14 mouse cellular contexts compared by ENCODE assay signal in genomic region chr17:15807295-15807984, GRCm38 (mm10). TPM values are rescaled to one million over a fixed set of nuclear protein-coding genes. Genes with fewer than 3 reads are reported as not detected.
DNase-seq lines count a peak whose midpoint lies in the region; ATAC-seq and TF ChIP-seq lines count a peak whose summit lies in the region.
"Had no signal": no experiment of that assay in that cellular context is flagged by ENCODE, and none has a peak within 500 bp of the region (broad histone marks: within the 10 kb centered on the region; RNA-seq: fewer than 3 reads in every experiment).

No protein-coding gene starts in this region.

- H3K9me3 ChIP-seq in hindbrain, embryonic 16.5 days (ENCODE audit: control insufficient read depth, low read length) = no peaks in the 10 kb centered on the region
- H3K9me3 ChIP-seq in hindbrain, embryonic 10.5 days = peaks cover 2% of the 10 kb centered on the region; the same call in 1 of the 2 replicates
- H3K9me3 ChIP-seq in midbrain, postnatal 0 days (ENCODE audit: low read length) = no peaks in the 10 kb centered on the region
- H3K9me3 ChIP-seq: heart, embryonic 15.5 days; kidney, embryonic 15.5 days had no signal

- WGBS in hindbrain, embryonic 16.5 days = 83% methylated on average over 23 of the region's 23 CpGs
- 88% methylated on average over 23 of the region's 23 CpGs for WGBS in hindbrain, embryonic 10.5 days
- 80% methylated on average over 23 of the region's 23 CpGs for WGBS in midbrain, postnatal 0 days

- intact Hi-C loops in gastrocnemius, postnatal 14 days (cut with DNase I; ENCODE audit: low total_unique reads) = no loop called here

- H3K36me3 ChIP-seq in hindbrain, embryonic 16.5 days (ENCODE audit: control insufficient read depth, insufficient read depth, low read length) = peaks cover 5% of the 10 kb centered on the region
- peaks cover 42% of the 10 kb centered on the region for H3K36me3 ChIP-seq in hindbrain, embryonic 10.5 days
- peaks cover 12% of the 10 kb centered on the region; the same call in 1 of the 2 replicates for H3K36me3 ChIP-seq in midbrain, postnatal 0 days (ENCODE audit: insufficient read depth, low read length)

- no peak overlapping the region for H3K27ac ChIP-seq in hindbrain, embryonic 16.5 days (ENCODE audit: low read depth, low read length)
- no peak overlapping the region for H3K27ac ChIP-seq in hindbrain, embryonic 10.5 days
- no peak overlapping the region for H3K27ac ChIP-seq in midbrain, postnatal 0 days (ENCODE audit: low read depth, low read length)

- peaks cover 38% of the 10 kb centered on the region for H3K4me1 ChIP-seq in hindbrain, embryonic 16.5 days (ENCODE audit: control insufficient read depth, insufficient read depth, low read depth, low read length)
- H3K4me1 ChIP-seq in hindbrain, embryonic 10.5 days (replicated peaks) = peaks cover 43% of the 10 kb centered on the region
- peaks cover 10% of the 10 kb centered on the region; the same call in 1 of the 2 replicates for H3K4me1 ChIP-seq in midbrain, postnatal 0 days (ENCODE audit: insufficient read depth, low read length)

- no peak overlapping the region for H3K4me3 ChIP-seq in hindbrain, embryonic 16.5 days (ENCODE audit: low read length)
- no peak overlapping the region for H3K4me3 ChIP-seq in hindbrain, embryonic 10.5 days
- no peak overlapping the region for H3K4me3 ChIP-seq in midbrain, postnatal 0 days (ENCODE audit: low read depth, low read length)
- H3K4me3 ChIP-seq: heart, embryonic 15.5 days; kidney, embryonic 15.5 days had no signal

- H3K9ac ChIP-seq in hindbrain, embryonic 16.5 days (ENCODE audit: low read depth, low read length) = no peak overlapping the region
- no peak overlapping the region for H3K9ac ChIP-seq in midbrain, postnatal 0 days (replicated peaks; ENCODE audit: low read length, poor library complexity, severe bottlenecking)
- H3K9ac ChIP-seq: heart, embryonic 15.5 days; kidney, embryonic 15.5 days had no signal

- peak; percentile 41; the same call in 1 of the 2 replicates for ATAC-seq in hindbrain, embryonic 16.5 days
- ATAC-seq in midbrain, postnatal 0 days (ENCODE audit: low FRiP score) = 0 out of 2 replicates have a peak, but pooled peaks have one; percentile 9
- ATAC-seq: inflammation-experienced regulatory T-cells, adult 6 months; Patski had no signal

- no peaks in the 10 kb centered on the region for H3K27me3 ChIP-seq in hindbrain, embryonic 16.5 days (replicated peaks; ENCODE audit: control insufficient read depth, insufficient read depth, low read length)
- no peaks in the 10 kb centered on the region for H3K27me3 ChIP-seq in hindbrain, embryonic 10.5 days (ENCODE audit: insufficient read depth, poor library complexity, severe bottlenecking)
- H3K27me3 ChIP-seq in midbrain, postnatal 0 days (ENCODE audit: insufficient read depth, low read length) = no peaks in the 10 kb centered on the region
- H3K27me3 ChIP-seq: heart, embryonic 15.5 days; kidney, embryonic 15.5 days; Patski had no signal

- H3K4me2 ChIP-seq in hindbrain, embryonic 16.5 days (ENCODE audit: low read length) = no peak overlapping the region
- no peak overlapping the region for H3K4me2 ChIP-seq in midbrain, postnatal 0 days (ENCODE audit: low read depth, low read length, poor library complexity, severe bottlenecking)
- H3K4me2 ChIP-seq: heart, embryonic 15.5 days; kidney, embryonic 15.5 days had no signal

- no peak for TF ChIP-seq CTCF in midbrain, postnatal 0 days (IDR thresholded peaks at IDR 0.05)

- no peak for DNase-seq in hindbrain, embryonic 10.5 days (ENCODE audit: low spot score)
- DNase-seq in gastrocnemius, adult 18-20 months (ENCODE audit: low spot score) = peak; percentile 84
- peak; percentile 68 for DNase-seq in gastrocnemius, postnatal 14 days
- DNase-seq in midbrain, postnatal 0 days (ENCODE audit: low spot score) = no peak
- no peak for DNase-seq in frontal cortex, postnatal 10 days (ENCODE audit: low spot score in 2 of 2)
- no peak for DNase-seq in adrenal gland, postnatal 36 days
- DNase-seq: cerebellum, postnatal 36 days; lung, adult 2 months; right cerebral cortex, postnatal 25 days had no signal

RNA-seq across cellular contexts. Expression of gene Rgmb, which starts 23.4 kb away (rescaled TPM):
- 50.8 and 58.5 TPM in 2 replicates for polyA plus RNA-seq in hindbrain, embryonic 16.5 days (2015; fragmentation: Nextera tagmentation; extraction: Ambion mirVana)
- polyA plus RNA-seq in hindbrain, embryonic 10.5 days (2016; fragmentation: Nextera tagmentation; extraction: Ambion mirVana) = 29.3 and 75.7 TPM in 2 replicates
- 10 to 100 TPM; 34.2 to 37.6 TPM for total RNA-seq in gastrocnemius, adult 18-20 months (2021)
- total RNA-seq in gastrocnemius, postnatal 14 days (2021) = 10 to 100 TPM; 41.5 to 45.0 TPM
- 112 and 144 TPM in 2 replicates for total RNA-seq in midbrain, postnatal 0 days (2014; rRNA removed)
- polyA plus RNA-seq in midbrain, postnatal 0 days (2015; fragmentation: Nextera tagmentation; extraction: Ambion mirVana) = 53.9 and 55.2 TPM in 2 replicates
- total RNA-seq in adrenal gland, postnatal 36 days (2021) = 10 to 100 TPM; 16.0 to 19.3 TPM

Comparison
In these comparisons a context has a peak if more than half of its experiments do, and no peak if none do; other contexts are left out.
1. DNase-seq: peak in gastrocnemius, adult 18-20 months (single experiment) and gastrocnemius, postnatal 14 days (single experiment); none in hindbrain, embryonic 10.5 days (single experiment), midbrain, postnatal 0 days (single experiment), frontal cortex, postnatal 10 days (0 of 2) and adrenal gland, postnatal 36 days (0 of 2).